Mouse (Mus musculus): ENCODE measurements around the gene Prmt2.

Prmt2 gene

DNA sequence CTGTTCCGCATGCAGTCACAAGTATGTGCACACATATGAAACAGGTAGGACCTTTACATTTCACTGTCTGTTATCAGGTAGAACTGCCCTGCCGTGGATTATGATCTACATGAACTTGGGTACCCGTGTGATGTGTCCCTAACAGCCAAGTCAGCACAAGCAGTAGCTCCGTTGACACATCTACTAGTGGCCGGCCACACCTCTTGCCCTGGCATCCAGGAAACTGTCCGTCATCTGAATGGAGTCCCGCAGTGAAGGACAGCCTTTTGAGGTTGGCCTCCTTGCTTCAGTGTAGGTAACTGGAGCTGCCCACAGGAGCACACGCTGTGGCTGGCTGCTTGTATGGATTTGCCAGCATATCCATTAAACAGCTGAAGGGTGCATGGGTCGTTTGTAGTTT is 19.4 kb downstream of the Prmt2 start:
- DNase-seq (ENCODE audit: extremely low spot score, low spot score) = no peak

DNA sequence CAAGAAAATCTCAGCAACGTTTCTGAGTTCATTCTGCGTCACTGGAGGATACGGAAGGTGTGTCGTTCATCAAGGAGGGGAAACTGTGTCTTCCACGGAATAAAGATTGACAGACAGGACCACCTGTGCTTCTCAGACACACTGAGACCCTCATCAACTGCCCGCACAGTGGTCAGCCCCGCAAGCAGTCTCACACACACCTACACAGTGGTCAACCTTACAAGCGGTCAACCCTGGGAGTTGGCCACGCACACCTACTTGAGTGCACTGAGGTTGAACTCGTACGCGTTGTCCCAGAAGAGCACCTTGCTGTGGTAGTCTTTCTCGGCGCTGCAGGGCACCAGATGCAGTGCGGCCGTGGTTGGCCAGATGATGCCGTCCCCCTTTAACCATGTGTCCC is 20.6 kb downstream of the Prmt2 start:
- no peak for DNase-seq (ENCODE audit: extremely low spot score, low spot score)

DNA sequence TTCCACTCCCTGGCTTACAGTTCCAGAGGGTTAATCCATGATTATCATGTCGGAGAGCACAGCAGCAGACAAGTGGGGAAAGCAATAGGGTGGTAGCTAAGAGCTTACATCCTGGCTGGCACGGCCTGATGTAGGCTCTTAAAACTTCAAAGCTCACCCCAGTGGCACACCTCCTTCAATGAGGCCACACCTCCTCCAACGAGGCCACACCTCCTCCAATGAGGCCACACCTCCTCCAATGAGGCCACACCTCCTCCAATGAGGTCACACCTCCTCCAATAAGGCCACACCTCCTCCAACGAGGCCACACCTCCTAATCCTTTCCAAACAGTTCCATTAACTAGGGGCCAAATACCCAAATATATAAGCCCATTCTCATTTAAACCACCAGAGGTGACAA is 23.5 kb downstream of the Prmt2 start:
- DNase-seq (ENCODE audit: extremely low spot score, low spot score) = peak; percentile 9

DNA sequence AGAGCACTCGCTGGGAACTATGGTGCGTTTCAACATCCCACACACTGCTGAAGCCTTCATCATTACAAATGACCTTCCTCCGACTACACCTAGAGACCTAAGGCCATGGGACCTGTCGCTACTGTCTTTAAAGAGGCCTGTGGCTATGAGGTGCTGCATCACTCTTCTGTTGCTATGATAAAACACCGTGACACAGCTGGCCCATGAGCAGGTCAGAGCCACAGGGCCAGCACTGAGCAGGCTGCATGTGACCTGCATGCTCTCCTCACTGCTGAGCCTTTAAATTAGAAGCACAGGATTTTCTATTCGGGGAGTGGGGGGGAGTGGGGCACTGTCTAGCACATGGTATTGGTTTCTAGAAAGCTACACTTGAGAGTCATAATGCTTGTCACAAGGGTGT is 25.5 kb downstream of the Prmt2 start:
- no peak for DNase-seq (ENCODE audit: extremely low spot score, low spot score)

DNA sequence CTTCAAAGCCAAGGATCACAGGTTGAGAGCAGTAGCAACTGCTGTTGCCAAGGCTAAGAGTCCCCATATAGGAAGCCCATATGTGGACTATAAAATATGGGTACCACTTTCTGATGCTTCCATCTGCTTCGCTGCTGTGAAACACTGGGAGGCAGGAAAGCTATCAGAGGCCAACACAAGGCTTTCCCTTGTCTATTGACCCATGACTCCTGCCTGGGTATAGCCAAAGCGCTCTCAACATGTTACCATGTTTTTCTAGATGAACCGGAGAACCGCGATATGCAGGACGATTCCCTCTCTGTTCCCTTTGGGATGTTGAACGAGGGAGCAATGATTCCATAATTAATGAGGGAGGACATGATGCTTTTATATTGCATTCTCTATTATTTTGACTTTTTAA is 26.9 kb downstream of the Prmt2 start:
- DNase-seq (ENCODE audit: extremely low spot score, low spot score) = peak; percentile 3

DNA sequence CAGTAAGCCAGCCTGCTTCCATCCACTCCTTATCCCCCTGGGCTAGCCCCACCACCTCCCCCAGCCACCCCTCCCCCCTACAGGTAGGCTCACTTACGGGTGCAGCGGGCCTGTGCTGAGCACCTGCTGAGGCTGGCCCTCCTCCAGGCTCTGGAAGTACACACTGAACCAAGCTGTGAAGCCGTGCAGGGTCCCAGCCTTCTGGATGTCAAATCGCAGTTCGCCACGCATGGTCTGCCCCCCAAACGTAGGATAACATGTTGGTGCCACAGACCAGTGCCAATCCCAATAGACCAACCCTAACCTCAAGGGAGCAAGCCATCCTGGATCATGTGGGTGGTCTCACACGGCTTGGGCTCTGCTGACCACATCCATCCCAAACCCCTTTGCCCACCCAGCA is 28.4 kb downstream of the Prmt2 start:
- peak; percentile 1 for DNase-seq (ENCODE audit: extremely low spot score, low spot score)

DNA sequence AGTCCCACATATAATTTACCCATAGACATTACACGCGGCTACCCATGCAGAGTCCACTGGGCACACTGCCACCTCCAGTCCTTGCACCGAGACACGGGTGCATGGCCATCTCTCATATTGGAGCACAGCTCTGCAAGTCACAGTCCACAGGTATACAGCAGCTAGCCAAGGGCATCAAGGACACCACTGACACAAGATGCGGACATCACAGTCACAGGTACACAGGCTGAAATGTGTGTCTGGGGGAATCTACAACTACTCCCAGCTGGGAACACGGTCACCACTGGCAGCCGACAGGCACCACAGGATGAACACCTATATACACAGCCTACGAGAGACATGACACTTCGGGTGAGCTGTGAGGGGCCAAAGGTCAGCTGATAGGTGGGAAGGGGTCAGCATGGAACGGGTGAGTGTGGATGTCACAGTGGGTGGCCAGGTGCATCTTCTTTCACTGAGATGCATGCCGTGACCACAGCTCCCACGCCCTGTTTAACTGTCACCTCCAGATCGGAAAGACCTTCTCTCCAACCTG is 30.3 kb downstream of the Prmt2 start:
- no peak for DNase-seq (ENCODE audit: extremely low spot score, low spot score)

DNA sequence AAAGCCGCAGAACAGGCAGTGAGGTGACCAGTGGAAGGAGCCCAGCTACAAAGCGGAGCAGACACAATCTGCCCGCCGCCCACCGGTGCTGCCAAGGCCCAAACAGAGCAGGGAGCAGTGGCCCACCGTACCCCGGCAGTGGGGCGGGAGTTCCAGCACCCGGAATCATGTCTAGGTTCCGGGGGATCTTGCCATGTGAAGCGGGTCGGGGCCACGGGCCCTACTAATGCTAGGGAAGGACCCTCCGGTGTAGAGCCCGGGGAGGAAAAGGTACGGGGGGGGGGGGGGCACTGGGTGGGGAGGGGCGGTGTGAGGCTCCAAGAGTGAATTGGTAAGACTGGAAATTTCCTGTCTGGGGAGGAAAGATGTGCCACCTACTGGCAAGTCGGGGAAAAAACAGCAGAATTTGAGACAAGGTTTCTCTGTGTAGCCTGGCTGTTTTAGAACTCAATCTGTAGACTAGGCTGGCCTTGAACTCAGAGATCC is 33.8 kb downstream of the Prmt2 start:
- peak; percentile 42 for DNase-seq (ENCODE audit: extremely low spot score, low spot score)

DNA sequence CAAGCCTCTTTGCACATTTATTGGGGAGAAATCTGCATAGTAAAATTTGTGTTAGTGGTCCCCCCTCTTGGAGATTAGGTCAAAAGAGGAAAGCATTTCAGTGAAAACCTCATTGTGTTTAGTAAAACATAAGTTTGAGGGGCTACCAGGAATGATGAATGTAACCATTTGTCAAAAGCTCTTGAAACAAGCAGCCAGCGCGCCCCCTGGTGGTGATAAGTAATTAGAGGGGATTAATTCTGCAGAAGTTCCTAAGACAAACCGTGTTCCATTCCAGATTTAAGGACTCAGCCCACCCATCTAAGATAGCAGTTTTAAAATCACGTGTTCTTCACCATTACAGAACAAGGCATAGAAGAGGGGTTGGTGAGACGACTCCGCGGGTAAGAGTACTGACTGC is 35.7 kb downstream of the Prmt2 start:
- DNase-seq (ENCODE audit: extremely low spot score, low spot score) = peak; percentile 77

DNA sequence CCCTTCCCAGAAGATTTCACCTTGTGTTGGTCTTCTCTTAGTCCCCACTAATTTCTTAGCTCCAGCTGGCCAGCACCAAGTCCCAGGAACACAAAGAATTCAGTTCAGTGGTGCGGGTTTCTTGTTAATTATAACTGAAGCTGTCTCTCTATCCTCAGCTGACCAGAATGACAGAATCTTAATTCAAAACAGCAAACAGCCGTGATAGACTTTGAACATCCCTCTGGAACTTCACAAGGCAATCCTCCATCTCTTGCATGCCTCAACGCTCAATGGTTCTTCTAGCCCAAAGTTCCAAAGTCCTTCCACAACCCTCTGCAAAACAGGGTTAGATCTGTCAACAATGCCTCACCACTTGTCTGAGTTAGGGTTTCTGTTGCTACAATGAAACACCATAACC is 36.2 kb downstream of the Prmt2 start:
- DNase-seq (ENCODE audit: extremely low spot score, low spot score) = no peak

DNA sequence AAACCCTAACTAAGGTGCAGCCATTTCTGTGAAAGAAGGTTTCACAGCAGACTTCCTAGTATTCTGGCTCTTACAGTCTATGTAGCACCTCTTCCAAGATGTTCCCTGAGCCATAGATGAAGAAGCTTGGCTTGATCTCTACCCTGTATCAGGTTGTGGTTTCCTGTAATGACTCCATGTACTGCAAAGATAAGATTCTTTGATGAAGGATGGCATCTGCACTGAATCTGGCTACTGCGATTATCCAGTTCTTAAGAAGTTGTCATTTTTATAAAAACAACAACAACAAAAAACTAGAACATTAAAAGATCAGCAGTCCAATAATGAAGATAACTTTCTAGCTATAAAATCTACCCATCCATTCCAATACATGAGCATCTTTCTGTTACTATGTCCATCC is 49.7 kb downstream of the Prmt2 start:
- no peak for DNase-seq (ENCODE audit: extremely low spot score, low spot score)

DNA sequence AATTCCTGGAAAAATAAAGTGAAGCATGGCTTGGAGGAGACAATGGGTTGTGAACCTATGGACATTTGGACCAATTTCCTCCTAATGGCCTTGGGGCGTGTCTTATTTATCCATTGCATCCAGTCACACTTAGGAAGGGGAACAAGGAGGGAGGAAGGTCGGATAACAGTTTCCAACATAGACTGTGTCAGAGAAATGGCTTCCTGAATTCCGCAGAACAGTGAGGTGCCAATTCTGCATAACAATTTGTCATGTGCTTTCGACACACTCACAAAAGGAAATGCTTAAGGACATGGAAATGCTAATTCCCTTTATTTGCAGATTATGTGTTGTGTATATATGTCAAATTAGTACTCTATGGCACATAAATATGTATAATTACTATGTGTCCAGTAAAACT is 52.4 kb downstream of the Prmt2 start:
- DNase-seq (ENCODE audit: extremely low spot score, low spot score) = no peak

DNA sequence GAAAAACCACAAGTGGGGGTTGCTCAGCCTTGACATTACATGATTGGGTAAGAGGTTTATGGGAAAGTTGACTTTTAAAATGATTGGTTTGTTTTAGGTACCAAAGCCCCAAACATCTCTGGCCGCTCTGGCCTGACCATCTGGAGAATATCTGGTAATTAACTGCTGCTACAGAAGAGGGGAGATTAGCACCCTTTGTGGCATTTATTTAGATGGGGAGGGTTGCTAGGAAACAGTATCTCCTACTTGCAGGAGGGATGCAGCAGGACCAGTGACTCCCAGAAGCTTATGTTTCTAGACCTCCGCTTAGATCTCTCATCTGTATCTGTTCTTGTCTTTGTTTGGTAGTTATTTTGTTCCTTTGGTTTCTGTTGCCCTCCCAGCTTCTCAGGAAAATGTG is 62.8 kb downstream of the Prmt2 start:
- DNase-seq (ENCODE audit: extremely low spot score, low spot score) = no peak

DNA sequence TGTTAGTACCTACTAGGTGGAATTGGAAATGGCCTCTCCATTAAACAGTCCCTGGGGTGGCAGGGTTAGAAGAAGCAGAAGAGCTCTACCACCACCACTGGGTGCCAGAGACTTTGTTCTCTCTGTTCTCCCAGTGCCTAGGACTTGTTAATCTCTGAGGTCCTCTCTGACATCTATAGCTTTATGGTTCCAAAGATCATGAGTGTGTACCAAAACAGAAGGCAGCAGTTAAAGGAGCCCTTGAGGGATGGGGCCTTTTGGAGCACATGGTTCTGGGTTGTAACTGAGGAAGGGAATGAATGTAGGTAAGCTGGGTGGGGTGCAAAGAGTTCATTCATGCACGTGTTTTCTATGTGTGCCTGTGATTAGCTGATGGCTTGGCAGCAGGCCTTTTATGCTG is 79.7 kb downstream of the Prmt2 start:
- DNase-seq (ENCODE audit: extremely low spot score, low spot score) = no peak

DNA sequence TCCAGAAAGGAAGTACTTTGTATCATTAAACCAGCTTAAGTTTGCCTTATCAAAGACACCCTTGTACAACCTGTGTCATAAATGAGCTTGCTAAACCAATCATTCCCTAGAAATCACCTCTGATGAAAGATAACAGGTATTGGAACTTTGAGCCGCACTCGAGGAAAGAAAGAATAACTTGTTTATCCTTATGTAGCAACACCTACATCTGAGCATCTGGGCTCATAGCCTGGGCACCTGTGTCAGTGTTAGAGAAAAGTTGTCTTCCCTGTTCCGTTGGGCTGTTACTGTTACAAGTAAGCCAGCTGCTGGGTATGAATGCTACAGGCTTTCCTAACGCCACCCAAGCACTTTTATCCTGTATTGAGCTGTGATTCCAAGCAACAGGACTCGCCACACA is 80.1 kb downstream of the Prmt2 start:
- no peak for DNase-seq (ENCODE audit: extremely low spot score, low spot score)

Measured in neural tube, embryonic 10.5 days (tissue).